Mouse (Mus musculus) testis, postnatal 14 days (tissue): ENCODE results near the gene Nmrk1.
A peak's percentile ranks its signal among the peaks of the same experiment; 100 is the strongest.

Experiments used
- DNase-seq: peaks from one replicate; pipeline ENCODE4 v3.0.0; 2021; ENCODE audit warnings: low spot score

Gene Nmrk1

DNA sequence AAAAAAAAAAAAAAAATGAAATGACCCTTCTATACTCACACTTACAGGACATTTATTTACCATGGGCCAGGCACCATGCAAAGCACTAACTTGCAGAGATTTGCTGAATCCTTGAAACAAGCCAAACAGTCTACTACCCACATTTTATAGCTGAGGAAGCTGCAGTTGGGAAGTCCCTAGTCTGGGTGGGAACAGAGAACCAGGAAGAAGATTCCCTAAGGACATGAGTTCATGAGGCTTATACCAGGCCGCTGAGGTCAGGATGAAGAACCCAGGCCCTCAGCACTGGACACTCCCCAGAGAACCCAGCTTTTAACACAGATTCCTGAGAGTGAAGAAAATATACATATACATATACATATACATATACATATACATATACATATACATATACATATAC is 14.2 kb upstream of the Nmrk1 start:
- no peak for DNase-seq

DNA sequence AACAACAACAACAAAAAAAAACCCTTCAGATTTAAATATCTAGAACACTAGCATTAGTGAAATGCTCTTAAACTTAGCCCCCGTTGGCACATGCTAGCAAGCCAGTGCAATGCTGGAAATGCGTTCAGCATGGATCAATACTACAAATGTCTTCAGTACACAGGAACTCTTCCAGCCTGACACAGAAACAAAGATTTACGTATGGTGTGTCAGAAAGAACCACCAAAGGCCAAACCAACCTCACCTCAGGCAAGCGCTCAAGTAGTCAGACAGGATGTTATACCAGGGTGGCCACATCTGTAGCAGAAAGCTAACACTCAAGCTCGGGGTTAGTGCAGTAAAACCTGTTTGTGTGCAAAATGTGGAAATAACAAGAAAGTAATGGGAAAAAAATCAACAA is 12.7 kb upstream of the Nmrk1 start:
- no peak for DNase-seq

DNA sequence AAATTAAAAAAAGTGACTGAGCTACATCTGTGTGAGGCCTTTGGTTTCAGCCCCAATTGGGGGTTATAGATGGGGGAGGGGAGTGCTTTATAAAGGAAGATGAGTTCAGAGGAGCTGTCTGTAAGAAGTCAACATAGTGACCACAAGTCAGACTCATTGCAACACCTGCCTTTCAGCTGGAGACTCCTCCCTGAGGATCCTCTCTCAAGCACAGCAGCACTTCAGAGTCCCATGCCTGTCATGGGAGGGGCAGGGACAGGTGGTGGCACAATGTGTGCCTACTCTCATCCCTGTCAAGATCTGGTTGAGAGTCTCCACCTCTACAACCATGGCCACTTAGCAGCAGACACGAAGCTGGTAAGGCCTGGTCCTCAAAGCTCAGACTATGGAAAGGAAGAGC is 12.1 kb upstream of the Nmrk1 start:
- no peak for DNase-seq

DNA sequence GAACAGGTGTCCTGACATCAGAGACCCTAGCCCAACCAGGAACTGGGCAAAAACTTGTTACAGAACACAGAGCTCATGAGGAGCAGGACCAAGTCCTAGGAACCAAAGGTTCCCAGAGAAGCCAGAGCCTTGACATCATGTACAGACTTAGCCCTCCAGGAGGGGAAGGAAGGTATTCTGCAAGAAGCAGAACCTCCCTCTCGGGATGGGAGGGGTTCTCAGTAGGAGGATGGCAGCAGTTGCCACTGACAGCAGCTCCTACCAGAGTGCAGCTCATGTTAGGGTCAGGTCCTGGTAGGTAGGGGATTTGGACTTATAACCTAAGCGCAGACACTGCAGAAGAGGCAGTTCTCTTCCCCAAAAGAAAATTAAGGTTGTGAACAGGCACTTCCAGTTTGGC is 7.9 kb upstream of the Nmrk1 start:
- no peak for DNase-seq

DNA sequence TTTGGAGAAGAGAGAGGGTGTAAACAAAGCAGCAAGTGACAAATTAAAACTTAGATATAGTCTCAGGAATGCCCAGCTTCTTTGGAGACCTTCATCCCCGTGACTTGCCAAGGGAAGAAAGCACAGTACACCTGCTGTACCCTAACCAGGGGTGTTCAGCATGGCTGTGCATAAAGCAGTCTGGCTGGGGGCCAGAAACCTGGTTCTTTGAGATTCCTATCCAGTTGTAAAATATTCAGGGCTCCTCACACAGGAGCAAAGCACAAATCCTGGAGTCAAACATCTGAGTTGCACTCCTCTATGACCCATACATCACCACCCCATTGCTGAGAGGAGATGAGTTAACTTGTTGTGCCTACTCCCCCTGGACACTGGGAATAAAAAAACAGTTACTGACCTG is 2.2 kb upstream of the Nmrk1 start:
- DNase-seq = no peak

DNA sequence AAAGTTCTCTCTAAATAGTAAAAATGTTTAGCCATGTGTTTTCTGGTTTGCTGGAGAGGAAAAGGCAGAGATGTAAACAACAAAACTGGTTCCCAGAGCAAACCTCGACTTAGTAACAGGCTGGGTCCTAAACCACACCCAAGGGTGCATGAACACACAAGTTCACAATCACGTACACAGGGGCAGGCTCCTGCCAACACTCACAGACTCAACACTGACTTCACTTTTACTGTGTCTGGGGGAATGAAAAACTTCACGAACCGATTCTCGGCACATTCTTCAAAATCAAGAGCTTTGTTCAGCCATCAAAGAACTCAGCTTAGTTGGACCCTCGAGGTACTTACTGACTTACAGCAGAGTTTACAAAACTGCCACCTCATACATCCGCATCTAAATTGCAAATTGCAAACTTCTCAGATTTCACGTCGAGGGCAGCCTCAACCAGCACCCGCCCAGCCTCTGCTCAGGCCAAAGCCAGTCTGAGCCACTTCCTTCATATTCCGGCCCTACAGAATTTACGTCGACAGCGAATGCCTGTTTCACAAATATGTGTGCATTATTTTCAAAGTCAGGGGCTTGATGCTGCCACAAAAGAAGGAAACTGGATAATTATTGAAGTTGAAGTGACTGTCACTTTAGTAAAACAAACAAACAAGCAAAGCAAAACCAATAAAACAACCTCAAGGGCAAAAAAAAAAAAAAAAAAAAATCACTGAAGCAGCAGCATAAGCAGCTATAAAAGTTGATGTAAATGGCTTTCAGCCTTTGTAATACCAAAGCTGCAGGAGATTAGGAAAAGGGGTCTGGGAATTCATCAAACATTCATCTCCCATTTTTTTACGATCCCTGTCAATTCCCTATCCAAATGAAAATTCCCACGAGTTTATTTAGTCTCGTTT is 1.3 kb upstream of the Nmrk1 start:
- no peak for DNase-seq

DNA sequence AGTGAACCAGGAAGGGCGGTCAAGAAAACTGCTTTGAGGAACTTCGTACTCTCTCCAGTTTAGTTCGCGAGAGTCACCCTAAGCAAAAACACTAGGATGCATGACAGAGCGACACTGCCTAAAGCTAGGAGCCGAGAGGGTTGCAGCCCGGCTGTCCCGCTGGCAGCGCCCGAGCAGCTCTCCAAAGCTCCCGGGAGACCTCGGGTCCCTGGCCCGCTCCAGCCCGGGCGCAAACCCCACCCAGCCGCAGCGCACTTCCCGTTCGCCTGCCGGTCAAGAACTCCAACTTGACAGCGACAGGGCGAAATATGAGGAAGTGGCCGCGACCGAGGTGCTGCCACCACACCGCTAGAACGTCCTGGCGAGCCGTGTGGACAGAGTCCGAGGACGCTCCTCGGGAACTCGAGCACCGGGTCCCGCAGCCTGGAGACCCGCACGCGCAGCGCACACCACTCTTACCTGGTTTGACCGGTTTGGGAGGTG is 548 bp upstream of the Nmrk1 start:
- DNase-seq = peak; percentile 64

DNA sequence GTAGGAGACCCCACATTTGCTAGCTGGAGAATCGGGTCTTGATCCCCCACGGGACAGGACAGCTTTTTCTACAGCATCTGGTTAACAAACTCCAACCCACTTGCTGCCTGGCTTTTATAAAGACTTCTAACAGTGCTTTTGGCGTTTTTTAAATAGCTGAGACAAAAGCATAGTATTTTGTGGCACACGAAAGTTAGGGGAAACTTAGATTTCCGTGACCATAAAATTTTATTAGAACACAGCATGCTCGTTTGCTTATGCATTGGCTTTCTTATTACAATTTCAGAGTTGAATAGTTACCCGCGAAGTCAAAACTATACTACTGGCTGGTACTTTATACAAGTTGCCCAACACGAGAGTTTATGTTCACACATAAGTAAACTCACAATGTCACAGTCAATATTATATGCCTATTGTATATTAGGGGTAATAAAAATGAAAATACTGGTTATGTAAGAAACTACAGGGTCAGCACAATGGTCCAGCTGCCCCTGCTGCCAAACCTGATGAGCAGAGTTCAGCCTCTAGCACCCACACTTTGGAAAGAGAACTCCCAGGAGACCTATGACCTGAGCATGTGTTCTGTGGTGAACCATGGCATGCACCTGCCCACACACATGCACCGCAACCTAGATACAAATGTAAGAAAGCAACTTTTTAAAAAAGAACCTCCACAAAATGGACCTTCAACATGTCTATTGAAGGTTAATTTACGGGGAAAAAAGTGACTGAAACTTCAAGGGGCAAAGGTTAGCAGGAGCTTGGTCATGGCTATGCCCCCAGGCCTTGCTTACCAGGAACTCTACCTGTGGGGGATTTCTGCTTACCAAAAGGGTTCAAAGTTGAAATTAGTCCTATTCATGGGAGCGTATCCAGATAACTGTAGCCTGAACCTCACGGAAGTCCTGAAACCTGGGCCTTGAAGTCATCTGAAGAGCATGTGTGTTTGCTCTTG is 758 bp downstream of the Nmrk1 start:
- no peak for DNase-seq

DNA sequence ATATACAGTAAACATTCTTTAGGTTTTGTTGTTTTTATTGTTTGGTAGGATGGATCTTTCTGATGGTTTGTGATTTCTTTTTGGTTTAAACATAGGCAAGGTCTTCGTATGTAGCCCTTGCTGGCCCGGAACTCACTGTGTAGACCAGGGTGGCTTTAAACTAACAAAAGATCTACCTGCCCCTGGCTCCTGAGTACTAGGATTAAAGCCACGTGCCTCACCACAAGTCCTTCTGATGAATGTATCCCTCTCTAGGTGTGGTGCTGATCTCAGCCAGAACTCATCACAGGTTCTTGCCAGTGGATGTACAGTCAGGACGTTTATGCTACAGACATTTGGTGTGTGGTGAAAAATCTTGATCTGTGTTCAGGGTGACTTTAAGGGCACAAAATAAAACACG is 6.2 kb downstream of the Nmrk1 start:
- DNase-seq = no peak

DNA sequence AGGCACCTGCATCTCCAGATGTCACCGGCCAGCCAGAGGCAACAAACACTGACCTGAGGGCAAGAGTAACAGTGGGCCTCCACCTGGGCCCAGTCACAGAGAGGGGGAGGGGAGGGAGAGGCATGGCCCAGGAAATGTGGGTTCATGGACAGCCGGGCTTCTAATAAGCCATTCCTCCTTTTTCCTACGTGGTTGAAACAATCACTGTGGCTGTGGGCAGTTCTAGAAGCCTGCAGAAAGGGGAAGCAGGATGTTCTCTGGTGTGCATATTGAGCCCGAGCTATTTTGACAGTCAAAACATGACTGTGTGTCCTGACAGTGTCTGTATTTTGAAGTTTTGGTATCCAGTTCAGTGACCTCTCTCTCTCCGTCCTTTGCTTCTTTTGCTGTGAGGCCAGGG is 7.2 kb downstream of the Nmrk1 start:
- no peak for DNase-seq

DNA sequence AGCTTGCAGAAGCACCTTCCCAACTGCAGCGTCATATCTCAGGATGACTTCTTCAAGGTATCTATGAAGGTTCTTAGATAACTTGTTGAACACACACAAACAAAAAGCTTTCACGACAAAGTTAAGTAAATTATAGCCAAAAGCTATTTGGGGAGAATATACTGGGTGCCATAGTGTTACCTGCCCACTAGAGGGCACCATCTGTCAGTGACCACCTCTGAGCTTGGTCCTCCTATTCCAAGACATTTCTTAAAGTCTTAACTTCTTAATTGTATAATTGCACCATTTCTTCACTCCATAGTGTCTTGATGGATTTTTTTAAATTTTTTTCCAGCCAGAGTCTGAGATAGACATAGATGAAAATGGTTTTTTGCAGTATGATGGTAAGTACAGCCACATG is 7.8 kb downstream of the Nmrk1 start:
- no peak for DNase-seq

DNA sequence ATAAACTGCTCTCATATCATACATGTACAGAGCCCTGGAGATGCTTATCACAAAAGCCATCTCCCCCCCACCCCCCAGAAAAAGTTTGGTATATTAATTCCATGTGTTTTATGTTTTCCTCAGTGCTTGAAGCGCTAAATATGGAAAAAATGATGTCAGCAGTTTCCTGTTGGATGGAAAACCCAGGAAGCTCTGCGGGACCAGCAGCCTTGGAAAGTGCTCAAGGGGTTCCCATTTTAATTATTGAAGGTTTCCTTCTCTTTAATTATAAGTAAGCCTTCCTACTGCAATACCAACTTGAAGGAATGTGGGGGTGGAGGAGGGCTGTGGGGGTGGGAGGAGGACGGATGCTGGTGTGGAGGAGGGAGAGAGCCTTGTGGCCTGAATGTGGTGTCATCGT is 9.3 kb downstream of the Nmrk1 start:
- DNase-seq = no peak

DNA sequence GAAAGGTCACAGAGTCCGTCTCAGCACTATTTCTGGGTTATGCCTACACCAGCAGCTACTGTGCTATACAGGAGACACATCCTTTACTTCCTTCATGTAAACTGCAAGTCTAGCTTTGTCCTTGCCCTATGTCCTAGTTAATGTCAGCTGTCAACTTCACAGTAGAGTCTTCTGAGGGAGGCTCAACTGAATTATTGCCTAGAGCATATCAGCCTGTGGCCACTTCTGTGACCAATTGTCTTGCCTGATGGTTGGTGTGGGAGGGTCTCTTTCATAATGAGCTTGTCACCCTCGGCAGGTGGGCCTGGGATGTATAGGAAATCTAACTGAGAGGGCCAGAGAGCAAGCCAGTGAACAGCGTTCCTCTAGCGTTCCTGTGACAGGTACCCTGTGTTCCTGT is 11.7 kb downstream of the Nmrk1 start:
- no peak for DNase-seq

DNA sequence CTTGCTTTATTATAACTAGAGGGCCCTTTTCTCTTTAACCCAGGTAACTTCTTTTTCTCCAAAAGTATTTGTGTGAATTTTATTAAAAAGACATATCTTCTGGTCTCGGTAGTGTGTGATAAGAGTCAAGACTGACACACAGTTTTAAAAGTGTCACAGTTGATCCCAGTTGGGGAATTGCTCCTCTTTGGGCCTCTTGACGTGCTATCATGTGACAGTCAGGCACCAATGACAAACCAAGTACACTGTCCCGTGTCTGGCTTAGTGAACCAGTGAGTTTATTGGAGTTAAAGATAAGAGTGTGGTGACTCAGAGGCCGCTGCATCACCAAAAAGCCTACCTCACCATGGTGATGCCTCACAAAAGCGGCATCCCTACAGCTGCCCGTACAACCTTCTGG is 12.3 kb downstream of the Nmrk1 start:
- DNase-seq = no peak

DNA sequence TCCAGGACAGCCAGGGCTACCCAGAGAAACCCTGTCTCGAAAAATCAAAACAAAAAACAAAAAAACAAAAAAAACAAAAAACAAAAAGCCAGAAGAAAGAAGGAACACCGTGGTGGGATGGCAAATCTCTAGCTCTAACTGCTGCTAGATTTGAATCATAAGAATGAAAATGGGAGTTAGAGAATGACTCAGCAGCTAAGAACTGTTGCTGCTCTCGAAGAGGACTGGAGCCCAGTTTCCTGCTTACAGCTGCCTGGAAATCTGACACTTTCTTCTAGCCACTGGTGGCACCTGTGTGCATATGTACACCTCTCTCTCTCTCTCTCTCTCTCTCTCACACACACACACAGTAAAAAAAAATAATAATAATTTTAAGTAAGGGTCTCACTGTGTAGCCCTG is 14.6 kb downstream of the Nmrk1 start:
- DNase-seq = no peak

DNA sequence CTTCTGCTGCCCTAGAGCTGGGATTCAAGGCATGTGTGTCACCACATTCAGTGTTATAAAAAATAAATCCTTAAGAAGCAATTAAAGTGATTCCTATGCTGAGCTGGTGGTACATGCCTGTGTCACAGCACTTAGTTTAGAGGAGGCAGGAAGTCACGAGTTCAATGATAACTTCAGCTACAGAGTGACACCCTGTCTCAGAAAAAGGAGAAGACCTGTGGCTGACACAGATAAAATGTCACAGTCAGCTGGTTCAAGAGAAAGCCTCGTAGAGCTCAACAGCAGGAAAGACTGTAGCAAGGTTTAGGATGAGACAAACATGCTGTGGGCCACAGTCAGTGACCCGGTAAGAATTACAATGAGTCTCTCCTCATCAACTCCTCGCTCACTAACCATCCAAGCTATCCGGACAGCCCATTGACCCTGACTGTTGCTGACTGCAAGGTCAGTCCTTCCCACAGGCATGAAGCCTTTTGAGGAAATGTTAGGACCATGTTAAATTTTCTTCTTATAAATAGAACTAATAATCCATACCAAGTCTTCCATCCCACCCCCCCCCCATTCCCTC is 15.2 kb downstream of the Nmrk1 start:
- no peak for DNase-seq

DNA sequence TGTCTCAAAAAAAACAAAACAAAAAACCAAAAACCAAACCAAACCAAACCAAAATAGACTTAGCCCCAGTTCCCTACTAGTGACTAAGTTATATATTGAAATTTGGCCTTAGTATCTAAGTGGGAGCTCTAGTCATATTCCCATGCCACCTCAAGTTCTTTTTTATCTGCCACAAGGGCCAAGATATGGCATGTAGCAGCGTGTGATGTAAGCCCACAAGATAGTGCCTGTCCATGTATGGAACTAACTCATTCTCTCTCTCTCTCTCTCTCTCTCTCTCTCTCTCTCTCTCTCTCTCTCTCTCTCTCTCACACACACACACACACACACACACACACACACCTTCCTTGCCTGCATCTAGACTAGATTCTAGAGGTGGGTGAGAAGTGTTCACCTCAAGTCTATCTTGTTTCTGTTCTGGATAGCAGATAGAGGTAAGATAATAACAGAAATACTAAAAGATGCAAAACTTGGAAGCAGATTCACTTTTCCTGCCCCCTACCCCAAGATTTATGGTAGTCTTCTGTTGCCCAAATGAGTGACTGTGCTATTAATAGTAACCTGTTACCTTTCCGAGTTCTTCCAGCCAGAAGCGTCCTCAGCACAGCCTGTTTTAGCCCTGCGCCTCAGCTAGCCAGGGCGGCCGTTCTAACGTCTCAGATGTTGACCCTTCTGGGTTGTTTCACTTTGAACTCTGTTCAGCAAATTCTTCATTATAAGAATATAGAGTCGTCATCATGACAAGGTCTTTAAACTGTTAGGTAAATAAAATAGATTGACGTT is 16.2 kb downstream of the Nmrk1 start:
- DNase-seq = no peak

DNA sequence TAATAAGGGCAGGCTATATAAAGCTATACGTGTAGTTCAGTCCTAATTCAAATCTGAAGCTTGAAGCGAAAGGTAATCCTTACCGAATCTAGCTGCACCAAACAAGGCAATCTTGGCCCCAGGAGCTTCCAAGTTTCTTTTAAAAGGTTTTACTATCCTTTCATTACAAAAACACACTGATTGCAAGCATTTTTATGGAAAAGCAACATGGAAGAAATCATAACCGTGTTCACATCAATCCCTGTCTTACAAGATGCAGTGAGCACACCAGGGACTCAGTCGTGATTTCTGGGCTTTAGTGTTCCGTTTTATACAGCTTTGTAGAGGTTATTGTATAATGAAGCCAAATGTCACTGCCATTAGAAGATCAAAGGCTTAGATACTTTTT is 16.8 kb downstream of the Nmrk1 start:
- DNase-seq = no peak

DNA sequence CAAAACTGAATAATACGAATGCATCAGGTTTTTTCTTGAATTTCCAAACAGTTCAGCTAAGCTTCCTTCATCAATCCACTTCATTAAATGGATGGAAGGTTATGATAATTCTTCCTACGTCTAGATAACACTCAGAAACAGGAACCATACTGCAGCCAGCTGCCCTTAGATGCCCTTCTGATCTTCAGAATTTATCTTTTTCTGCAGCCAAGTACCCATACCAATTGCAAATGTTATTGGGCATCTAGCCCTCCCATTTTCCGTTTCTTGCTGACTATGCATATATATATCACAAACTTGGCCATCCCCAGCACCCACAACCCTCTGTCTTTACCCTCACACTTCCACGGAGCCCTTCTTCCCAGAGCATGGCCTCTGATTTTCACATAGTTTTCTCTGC is 18.2 kb downstream of the Nmrk1 start:
- no peak for DNase-seq

DNA sequence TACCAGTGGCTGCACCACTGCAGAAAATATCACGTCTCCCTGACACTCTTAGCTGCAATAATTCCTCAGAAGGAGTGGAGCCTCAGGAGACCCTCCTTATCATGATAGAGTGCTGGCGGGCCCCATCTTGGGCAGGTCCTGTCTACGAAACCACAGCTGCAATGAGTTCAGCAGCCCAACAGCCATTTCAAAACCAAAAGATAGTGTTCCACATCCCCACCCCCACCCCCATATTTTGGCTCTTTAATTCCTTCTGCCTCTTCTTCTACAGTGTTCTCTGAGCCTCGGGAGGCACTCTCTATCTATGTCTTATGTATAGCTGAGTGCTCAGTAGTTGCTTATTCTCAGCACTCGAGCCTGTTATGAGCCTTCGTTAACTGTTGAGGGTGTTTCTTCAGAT is 18.7 kb downstream of the Nmrk1 start:
- no peak for DNase-seq

DNA sequence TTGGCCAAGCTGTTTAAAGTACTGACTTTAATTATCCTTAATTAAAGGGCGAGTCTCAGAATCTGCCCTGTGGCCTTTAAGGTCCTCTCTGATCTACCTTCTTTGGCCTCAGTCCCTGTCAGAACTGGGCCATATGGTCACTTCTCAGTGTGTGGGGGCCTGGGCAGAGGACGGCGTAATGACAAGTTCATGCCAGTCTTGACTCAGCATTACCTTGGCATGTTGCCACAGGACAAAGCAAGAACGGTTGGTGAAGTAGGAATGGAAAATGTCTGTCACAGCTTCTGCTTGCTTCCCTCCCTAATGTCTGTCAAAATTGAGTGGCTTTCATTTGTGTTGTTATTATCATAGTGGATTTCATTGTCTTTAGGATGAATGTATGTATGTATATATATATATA is 20.8 kb downstream of the Nmrk1 start:
- DNase-seq = no peak

DNA sequence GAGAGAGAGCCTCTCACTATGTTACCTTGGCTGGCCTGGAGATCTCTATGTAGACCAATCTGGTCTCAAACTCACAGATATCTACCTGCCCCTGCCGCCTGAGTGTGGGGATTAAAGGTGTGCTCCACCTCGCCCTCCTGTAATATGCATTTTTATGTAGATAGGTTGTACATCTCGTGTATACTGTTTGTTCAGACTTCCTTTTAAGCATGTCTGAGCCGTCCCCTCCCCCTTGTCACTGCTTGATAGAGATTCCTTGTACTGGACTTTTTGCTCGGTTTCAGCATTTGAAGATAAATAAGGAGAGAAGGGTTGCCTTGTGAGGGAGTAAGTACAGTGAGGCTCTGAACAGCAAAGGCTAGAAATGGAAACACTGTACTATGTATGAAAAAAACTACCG is 21.3 kb downstream of the Nmrk1 start:
- no peak for DNase-seq
